Mouse (Mus musculus) MEL (cell line): ENCODE measurements at regions not wholly inside any gene's neighbourhood (a gene's known extent, or its start where the extent isn't known, plus 50 kb on each side); places are given as distances from the start of the nearest gene placed in this dataset.

ENCODE experiments used
- DNase-seq: peaks from one replicate; pipeline ENCODE4 v3.0.0; 2011; ENCODE audit warnings: low read depth, low spot score
- H3K27ac ChIP-seq: 2 replicates; pipeline ENCODE4 v1.5.1; 2012; ENCODE audit warnings: low read depth, mild to moderate bottlenecking, control low read depth, low read length, moderate library complexity; ENCODE audit not compliant: control insufficient read depth
- H3K27me3 ChIP-seq, 2 experiments: fragments of 150-350 bp in 1 of 2; sonication (generic) in 1 of 2; 2 replicates each; pipeline ENCODE4 v1.6.1; 2012; ENCODE audit warnings: low read length in 2 of 2, mild to moderate bottlenecking in 2 of 2, improper control_type of control experiment in 1 of 2, moderate library complexity in 1 of 2; ENCODE audit not compliant: insufficient read depth in 2 of 2, control insufficient read depth in 1 of 2
- H3K36me3 ChIP-seq, 2 experiments: 2 replicates each; pipeline ENCODE4 v1.6.1; 2012 to 2014; ENCODE audit warnings: low read length in 2 of 2, improper control_type of control experiment in 1 of 2, inconsistent platforms in 1 of 2, mild to moderate bottlenecking in 1 of 2; ENCODE audit not compliant: insufficient read depth in 2 of 2, control insufficient read depth in 1 of 2
- H3K4me1 ChIP-seq, 2 experiments: fragments of 150-350 bp in 1 of 2; sonication (generic) in 1 of 2; 2 replicates each; pipeline ENCODE4 v1.6.1; 2012; ENCODE audit warnings: low read length in 2 of 2, improper control_type of control experiment in 1 of 2, mild to moderate bottlenecking in 1 of 2; ENCODE audit not compliant: insufficient read depth in 2 of 2, control insufficient read depth in 1 of 2
- H3K4me3 ChIP-seq, 2 experiments: fragments of 150-350 bp in 1 of 2; sonication (generic) in 1 of 2; 2 replicates each; pipeline ENCODE4 v1.5.1; 2012; ENCODE audit warnings: low read depth in 2 of 2, low read length in 2 of 2, mild to moderate bottlenecking in 2 of 2, moderate library complexity in 2 of 2, control low read depth in 1 of 2, improper control_type of control experiment in 1 of 2; ENCODE audit not compliant: control insufficient read depth in 1 of 2, insufficient read depth in 1 of 2
- H3K79me2 ChIP-seq: 2 replicates; pipeline ENCODE4 v1.6.1; 2012; ENCODE audit warnings: mild to moderate bottlenecking, low read length, moderate library complexity; ENCODE audit not compliant: control insufficient read depth, poor library complexity, insufficient read depth
- H3K9ac ChIP-seq: 2 replicates; pipeline ENCODE4 v1.6.1; 2012; ENCODE audit warnings: low read depth, mild to moderate bottlenecking, control low read depth, low read length, moderate library complexity; ENCODE audit not compliant: control insufficient read depth, poor library complexity, severe bottlenecking
- H3K9me3 ChIP-seq: fragments of 150-350 bp; sonication (generic); replicated peaks from 2 replicates; pipeline ENCODE4 v1.6.1; 2012; ENCODE audit warnings: mild to moderate bottlenecking, low read length, improper control_type of control experiment, moderate library complexity; ENCODE audit not compliant: insufficient read depth
- CHD1 ChIP-seq: IDR thresholded peaks from 2 replicates; pipeline ENCODE4 v1.6.1; 2012; ENCODE audit warnings: low read depth, mild to moderate bottlenecking, inconsistent platforms, low read length, improper control_type of control experiment
- ELF1 ChIP-seq: IDR thresholded peaks from 2 replicates; pipeline ENCODE4 v1.6.1; 2014; ENCODE audit warnings: low read depth, mild to moderate bottlenecking, inconsistent platforms, low read length, improper control_type of control experiment, moderate library complexity
- EP300 ChIP-seq, 2 experiments: IDR thresholded peaks; 2 replicates each; pipeline ENCODE4 v1.6.1; 2011; ENCODE audit warnings: improper control_type of control experiment in 2 of 2, low read length in 2 of 2, low read depth in 1 of 2, mild to moderate bottlenecking in 1 of 2
- ETS1 ChIP-seq: IDR thresholded peaks from 2 replicates; pipeline ENCODE4 v1.6.1; 2012; ENCODE audit warnings: low read depth, mild to moderate bottlenecking, inconsistent platforms, low read length, improper control_type of control experiment, moderate library complexity
- GABPA ChIP-seq: IDR thresholded peaks from 2 replicates; pipeline ENCODE4 v1.6.1; 2012; ENCODE audit warnings: low read depth, mild to moderate bottlenecking, inconsistent platforms, low read length, improper control_type of control experiment, moderate library complexity
- MAZ ChIP-seq: IDR thresholded peaks from 2 replicates; pipeline ENCODE4 v1.6.1; 2012; ENCODE audit warnings: low read depth, mild to moderate bottlenecking, inconsistent platforms, low read length, improper control_type of control experiment
- MXI1 ChIP-seq: IDR thresholded peaks from 2 replicates; pipeline ENCODE4 v1.6.1; 2011; ENCODE audit warnings: mild to moderate bottlenecking, low read depth, low read length, improper control_type of control experiment
- MYC ChIP-seq: IDR thresholded peaks from 2 replicates; pipeline ENCODE4 v1.6.1; 2011; ENCODE audit warnings: low read depth, mild to moderate bottlenecking, low read length, improper control_type of control experiment, moderate library complexity
- NELFE ChIP-seq: IDR thresholded peaks from 2 replicates; pipeline ENCODE4 v1.6.1; 2011; ENCODE audit warnings: low read depth, low read length, improper control_type of control experiment
- POLR2A ChIP-seq, 2 experiments: IDR thresholded peaks; 2 replicates each; pipeline ENCODE4 v1.6.1; 2011 to 2012; ENCODE audit warnings: low read length in 2 of 2, mild to moderate bottlenecking in 2 of 2, control low read depth in 1 of 2, improper control_type of control experiment in 1 of 2, low read depth in 1 of 2, moderate library complexity in 1 of 2; ENCODE audit not compliant: control insufficient read depth in 1 of 2, insufficient read depth in 1 of 2, poor library complexity in 1 of 2
- POLR2AphosphoS2 ChIP-seq: IDR thresholded peaks from 2 replicates; pipeline ENCODE4 v1.6.1; 2011; ENCODE audit warnings: low read length, improper control_type of control experiment
- POLR2AphosphoS5 ChIP-seq: IDR thresholded peaks from 2 replicates; pipeline ENCODE4 v1.6.1; 2012; ENCODE audit warnings: low read depth, borderline replicate concordance, mild to moderate bottlenecking, inconsistent platforms, low read length, moderate library complexity, mixed read lengths
- RCOR1 ChIP-seq: IDR thresholded peaks from 2 replicates; pipeline ENCODE4 v1.6.1; 2012; ENCODE audit warnings: low read depth, mild to moderate bottlenecking, inconsistent platforms, low read length, improper control_type of control experiment
- SIN3A ChIP-seq: IDR thresholded peaks from 2 replicates; pipeline ENCODE4 v1.6.1; 2012; ENCODE audit warnings: low read length, improper control_type of control experiment, inconsistent platforms
- SMC3 ChIP-seq: IDR thresholded peaks from 2 replicates; pipeline ENCODE4 v1.6.1; 2011; ENCODE audit warnings: low read depth, low read length, improper control_type of control experiment
- TAL1 ChIP-seq: IDR thresholded peaks from 2 replicates; pipeline ENCODE4 v1.6.1; 2012; ENCODE audit warnings: mild to moderate bottlenecking, inconsistent platforms, low read length, moderate library complexity, mixed read lengths
- TCF12 ChIP-seq: IDR thresholded peaks from 2 replicates; pipeline ENCODE4 v1.6.1; 2014; ENCODE audit warnings: low read depth, mild to moderate bottlenecking, inconsistent platforms, low read length, improper control_type of control experiment, moderate library complexity
- USF1 ChIP-seq: IDR thresholded peaks from 2 replicates; pipeline ENCODE4 v1.6.1; 2014; ENCODE audit warnings: low read depth, mild to moderate bottlenecking, inconsistent platforms, low read length, improper control_type of control experiment, moderate library complexity
- USF2 ChIP-seq, 2 experiments: IDR thresholded peaks; 2 replicates each; pipeline ENCODE4 v1.6.1; 2011 to 2012; ENCODE audit warnings: improper control_type of control experiment in 2 of 2, low read length in 2 of 2, borderline replicate concordance in 1 of 2, inconsistent platforms in 1 of 2, low read depth in 1 of 2, mild to moderate bottlenecking in 1 of 2; ENCODE audit not compliant: insufficient read depth in 1 of 2
- ZC3H11A ChIP-seq: IDR thresholded peaks from 2 replicates; pipeline ENCODE4 v1.6.1; 2012; ENCODE audit warnings: low read depth, mild to moderate bottlenecking, inconsistent platforms, low read length, improper control_type of control experiment
- ZKSCAN1 ChIP-seq: IDR thresholded peaks from 2 replicates; pipeline ENCODE4 v1.6.1; 2012; ENCODE audit warnings: low read depth, mild to moderate bottlenecking, inconsistent platforms, low read length, improper control_type of control experiment, moderate library complexity

GRCm38 (mm10) chr16:30709501-30709900, 110.0 kb downstream of the Fam43a start:
- no peak for DNase-seq
- Histone ChIP-seq H3K4me1 (no peaks in the 10 kb centered on the region), H3K27me3 (peaks cover 9 to 12% of the 10 kb centered on the region in 2 experiments), H3K79me2 (no peaks in the 10 kb centered on the region), H3K27ac (no peak overlapping the region), H3K9me3 (no peaks in the 10 kb centered on the region), H3K9ac (no peak overlapping the region), H3K4me3 (no peak overlapping the region), H3K36me3 (no peaks in the 10 kb centered on the region)
- no peak for TF ChIP-seq CHD1
- no peak for TF ChIP-seq NELFE
- TF ChIP-seq EP300 (IDR thresholded peaks at IDR 0.05; ENCODE audit: low read depth in 1 of 2, low read length in 2 of 2): no peak
- TF ChIP-seq TCF12: no peak
- no peak for TF ChIP-seq SIN3A
- TF ChIP-seq RCOR1: no peak
- no peak for TF ChIP-seq USF2 (IDR thresholded peaks at IDR 0.05; ENCODE audit: borderline replicate concordance in 1 of 2, insufficient read depth in 1 of 2, low read depth in 1 of 2, low read length in 2 of 2)
- TF ChIP-seq SMC3: no peak
- TF ChIP-seq MAZ: no peak
- no peak for TF ChIP-seq TAL1
- TF ChIP-seq POLR2AphosphoS5: no peak
- no peak for TF ChIP-seq USF1
- TF ChIP-seq ZC3H11A: no peak
- no peak for TF ChIP-seq ZKSCAN1
- TF ChIP-seq ETS1: no peak
- TF ChIP-seq POLR2AphosphoS2: no peak
- no peak for TF ChIP-seq POLR2A (IDR thresholded peaks at IDR 0.05; ENCODE audit: control insufficient read depth in 1 of 2, insufficient read depth in 1 of 2, low read depth in 1 of 2, low read length in 2 of 2, poor library complexity in 1 of 2)
- TF ChIP-seq MYC: no peak
- no peak for TF ChIP-seq GABPA
- TF ChIP-seq MXI1: no peak

GRCm38 (mm10) chr16:30709975-30710374, 110.5 kb downstream of the Fam43a start:
- TF ChIP-seq GABPA (no peak), ELF1 (no peak), SMC3 (no peak), CHD1 (no peak), POLR2A (IDR thresholded peaks at IDR 0.05; ENCODE audit: control insufficient read depth in 1 of 2, insufficient read depth in 1 of 2, low read depth in 1 of 2, low read length in 2 of 2, poor library complexity in 1 of 2) (no peak), SIN3A (no peak)

More at GRCm38 (mm10) chr16:30709975-30710374, 110.5 kb downstream of the Fam43a start:
- H3K9me3 ChIP-seq: no peaks in the 10 kb centered on the region
- H3K4me1 ChIP-seq: no peaks in the 10 kb centered on the region
- H3K9ac ChIP-seq: no peak overlapping the region
- H3K4me3 ChIP-seq: no peak overlapping the region
- DNase-seq: no peak
- no peaks in the 10 kb centered on the region for H3K36me3 ChIP-seq
- no peaks in the 10 kb centered on the region for H3K79me2 ChIP-seq
- no peak overlapping the region for H3K27ac ChIP-seq
- peaks cover 9 to 12% of the 10 kb centered on the region in 2 experiments for H3K27me3 ChIP-seq
